Mouse (Mus musculus) thymus, adult 2 months (tissue): ENCODE measurements around the gene Nek4.

Experiments
- CTCF ChIP-seq: fragments of 200-500 bp; IDR thresholded peaks from 2 replicates; pipeline ENCODE4 v1.5.1; 2012; ENCODE audit warnings: mild to moderate bottlenecking, control low read depth, low read length, moderate library complexity, borderline replicate concordance; ENCODE audit not compliant: control insufficient read depth, poor library complexity, insufficient read depth; ENCODE audit errors: extremely low read depth
- POLR2A ChIP-seq: fragments of 200-500 bp; IDR thresholded peaks from 2 replicates; pipeline ENCODE4 v1.6.1; 2012; ENCODE audit warnings: mild to moderate bottlenecking, low read length, control low read depth, moderate library complexity; ENCODE audit not compliant: control insufficient read depth, poor library complexity, insufficient read depth; ENCODE audit errors: extremely low read depth

- no peak for TF ChIP-seq POLR2A
- TF ChIP-seq CTCF, result no peak
Observed at GRCm38 (mm10) chr14:31000816-31001306, 49.7 kb downstream of the Nek4 start.
